Mouse (Mus musculus) c-Kit-negative CD71-positive TER-119-positive erythroid progenitor cells, embryonic 14.5 days (primary cell): ENCODE results near the gene Pskh1.
A peak's percentile ranks its signal among the peaks of the same experiment; 100 is the strongest.

Source experiments
- DNase-seq: peaks from one replicate; pipeline ENCODE4 v3.0.0-alpha.2; 2013; ENCODE audit warnings: low read depth, low spot score

Pskh1 gene

GRCm38 (mm10) chr8:105900180-105900940 is at the start of gene Pskh1:
TSS of gene Pskh1 (plus strand) at chr8:105900441.
- peak; percentile 80 for DNase-seq

- no peak for DNase-seq
These were observed 49.6 kb upstream of the Pskh1 start for GRCm38 (mm10) chr8:105850611-105851010.

- DNase-seq, result peak; percentile 78
These were observed 48.5 kb upstream of the Pskh1 start for GRCm38 (mm10) chr8:105851651-105852143.

GRCm38 (mm10) chr8:105852146-105852729 is 48.0 kb upstream of the Pskh1 start:
- DNase-seq, result no peak

DNA sequence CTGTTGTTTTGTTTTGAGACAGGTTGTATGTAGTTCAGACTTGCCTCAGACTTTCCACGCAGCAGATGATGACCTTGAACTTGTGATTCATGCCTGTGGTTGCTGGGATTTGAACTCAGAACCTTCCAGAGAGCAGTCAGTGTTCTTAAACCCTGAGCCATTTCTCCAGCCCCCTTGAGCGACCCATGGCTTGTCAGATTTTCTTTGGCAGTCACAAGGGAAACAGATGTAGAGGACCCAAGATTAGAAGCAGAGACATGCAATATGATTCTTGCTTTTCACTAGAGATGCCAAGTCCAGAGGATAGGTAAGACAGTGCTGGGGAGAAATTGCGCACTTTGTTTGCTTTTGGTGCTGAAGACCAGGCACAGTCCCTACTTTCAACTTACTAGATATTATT is 47.1 kb upstream of the Pskh1 start, which contains the start of gene Cenpt:
Cenpt (minus strand) TSS at position 101 of the 400 bp plus-strand sequence.
- DNase-seq, result no peak

DNA sequence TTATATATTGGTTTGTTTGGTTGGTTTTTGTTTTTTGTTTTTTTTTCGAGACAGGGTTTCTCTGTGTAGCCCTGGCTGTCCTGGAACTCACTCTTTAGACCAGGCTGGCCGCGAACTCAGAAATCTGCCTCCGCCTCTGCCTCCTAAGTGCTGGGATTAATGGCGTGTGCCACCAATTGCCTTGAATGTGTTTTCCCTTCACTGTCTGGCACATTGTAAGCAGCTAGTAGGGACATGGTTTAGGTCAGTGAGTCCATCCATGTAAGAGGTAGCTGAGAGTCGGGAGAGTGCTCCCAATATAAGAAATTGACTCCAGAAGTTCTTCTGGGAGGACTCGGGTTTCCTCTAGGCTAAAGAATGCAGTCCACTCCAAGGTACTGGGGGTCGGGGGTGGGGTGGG is 45.9 kb upstream of the Pskh1 start:
- DNase-seq, result no peak

- DNase-seq, result peak; percentile 92
These were observed 45.5 kb upstream of the Pskh1 start, which contains the start of gene Thap11 for GRCm38 (mm10) chr8:105854715-105855216. TSS of gene Thap11 (plus strand) at chr8:105855132.

DNA sequence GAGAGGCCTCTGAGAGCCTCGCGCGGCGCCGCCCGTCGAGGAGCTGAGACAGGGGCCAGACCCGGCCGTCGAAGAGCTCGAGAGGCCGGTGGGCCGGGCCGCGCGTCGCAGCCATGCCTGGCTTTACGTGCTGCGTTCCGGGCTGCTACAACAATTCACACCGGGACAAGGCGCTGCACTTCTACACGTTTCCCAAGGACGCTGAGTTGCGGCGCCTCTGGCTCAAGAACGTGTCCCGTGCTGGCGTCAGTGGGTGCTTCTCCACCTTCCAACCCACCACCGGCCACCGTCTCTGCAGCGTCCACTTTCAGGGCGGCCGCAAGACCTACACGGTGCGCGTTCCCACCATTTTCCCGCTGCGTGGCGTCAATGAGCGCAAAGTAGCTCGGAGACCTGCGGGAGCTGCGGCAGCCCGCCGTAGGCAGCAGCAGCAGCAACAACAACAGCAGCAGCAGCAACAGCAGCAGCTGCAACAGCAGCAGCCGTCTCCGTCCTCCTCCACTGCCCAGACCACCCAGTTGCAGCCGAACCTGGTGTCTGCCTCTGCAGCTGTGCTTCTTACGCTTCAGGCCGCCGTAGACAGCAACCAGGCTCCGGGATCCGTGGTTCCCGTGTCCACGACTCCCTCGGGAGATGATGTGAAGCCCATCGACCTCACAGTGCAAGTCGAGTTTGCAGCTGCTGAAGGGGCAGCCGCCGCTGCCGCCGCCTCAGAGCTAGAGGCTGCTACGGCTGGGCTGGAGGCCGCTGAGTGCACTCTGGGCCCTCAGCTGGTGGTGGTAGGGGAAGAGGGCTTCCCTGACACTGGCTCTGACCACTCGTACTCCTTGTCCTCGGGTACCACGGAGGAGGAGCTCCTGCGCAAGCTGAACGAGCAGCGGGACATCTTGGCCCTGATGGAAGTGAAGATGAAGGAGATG is 44.7 kb upstream of the Pskh1 start:
- DNase-seq, result no peak

GRCm38 (mm10) chr8:105856168-105856835 is 43.9 kb upstream of the Pskh1 start:
- DNase-seq, result no peak

DNA sequence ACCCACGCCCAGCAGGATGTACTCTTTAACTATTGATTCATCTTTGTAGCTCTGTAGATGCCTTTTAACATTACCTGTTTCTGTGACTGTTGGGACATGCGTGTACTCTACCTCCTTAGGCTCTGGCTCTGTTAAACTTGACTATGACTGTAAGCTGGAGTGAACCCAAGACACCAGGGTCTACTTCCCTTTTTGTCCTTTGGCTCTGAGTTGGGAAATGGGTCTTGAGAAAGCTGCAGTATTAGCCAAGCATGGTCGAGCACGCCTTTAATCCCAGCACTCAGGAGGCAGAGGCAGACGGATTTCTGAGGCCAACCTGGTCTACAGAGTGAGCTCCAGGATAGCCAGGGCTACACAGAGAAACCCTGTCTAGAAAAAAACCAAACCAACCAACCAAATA is 41.7 kb upstream of the Pskh1 start:
- DNase-seq, result no peak

DNA sequence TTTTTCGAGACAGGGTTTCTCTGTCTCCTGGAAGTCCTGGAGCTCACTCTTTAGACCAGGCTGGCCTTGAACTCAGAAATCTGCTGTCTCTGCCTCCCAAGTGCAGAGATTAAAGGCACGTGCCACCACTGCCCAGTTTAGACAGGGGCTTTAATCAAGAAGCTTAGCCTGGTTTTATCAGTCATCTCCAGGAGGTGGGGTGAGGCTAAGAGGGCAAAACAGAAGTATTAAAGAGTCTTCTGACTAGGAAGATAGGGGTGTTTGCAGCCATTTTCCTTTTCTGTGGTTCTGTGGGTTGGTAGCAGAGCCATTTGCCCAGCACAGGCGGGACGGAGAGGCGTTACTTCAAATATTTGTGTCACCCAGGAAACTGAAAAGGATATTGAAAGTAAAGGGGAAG is 40.9 kb upstream of the Pskh1 start:
- no peak for DNase-seq

DNA sequence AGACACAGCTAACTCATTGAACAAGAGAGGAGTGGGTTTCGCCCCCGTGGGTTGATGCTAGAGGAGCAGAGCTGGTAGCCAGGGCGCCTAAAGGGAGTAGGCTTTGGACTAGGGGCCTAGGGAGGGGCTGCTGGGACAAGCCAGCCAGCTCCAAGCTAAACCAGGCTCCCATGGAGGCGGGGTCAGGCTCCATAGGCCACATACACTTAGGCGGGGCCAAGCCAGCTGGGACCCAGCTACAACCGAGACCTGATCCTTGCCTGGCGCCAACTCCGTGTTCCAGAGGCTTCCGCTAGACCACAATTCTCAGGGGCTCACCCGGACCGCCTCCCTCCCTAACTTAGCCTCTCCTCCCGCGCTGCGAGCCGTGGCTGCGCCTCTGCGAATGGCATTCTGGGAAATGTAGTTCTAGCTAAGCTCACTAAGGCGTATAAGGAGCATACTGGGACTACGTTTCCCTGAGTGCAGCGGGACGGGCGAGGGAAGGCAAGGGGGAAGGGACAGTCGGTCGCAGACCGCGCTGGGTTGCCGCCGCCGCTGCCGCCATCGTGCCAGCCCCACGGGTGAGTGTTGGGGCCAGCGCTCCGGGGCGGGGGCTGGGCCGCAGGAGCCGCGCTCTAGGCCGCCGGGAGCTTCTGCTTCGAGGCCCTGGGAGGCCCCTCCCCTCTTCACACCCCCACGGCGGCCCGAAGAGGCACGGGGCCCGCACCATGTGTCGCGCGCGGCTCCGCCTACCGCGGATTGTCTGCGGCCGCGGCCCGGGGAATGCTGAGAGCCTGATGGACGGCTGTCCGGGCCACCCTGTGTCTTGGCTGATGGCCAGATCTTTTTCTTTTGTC is 39.9 kb upstream of the Pskh1 start, which contains the start of gene Nutf2:
Nutf2 (plus strand) TSS at position 438 of the 839 bp plus-strand sequence.
- DNase-seq, result peak; percentile 91

DNA sequence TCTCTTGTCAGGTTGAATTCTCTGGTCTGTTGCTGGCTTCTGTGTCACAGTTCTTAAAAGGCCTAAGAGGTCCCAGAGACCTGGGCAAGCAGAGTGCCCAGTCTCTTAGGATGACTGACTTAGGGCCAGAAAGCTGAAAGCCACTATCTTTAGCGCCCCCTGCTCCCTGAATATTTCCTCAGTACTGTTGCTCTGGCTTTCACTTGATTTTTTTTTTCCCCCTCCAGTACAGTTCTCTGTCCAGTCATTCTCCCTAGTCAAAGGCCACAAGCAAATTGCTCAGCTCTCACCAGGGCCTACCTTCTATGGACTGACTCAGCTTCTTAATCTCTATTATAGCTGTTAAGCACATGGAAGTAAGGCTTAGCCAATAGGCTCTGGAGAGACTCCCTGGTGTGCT is 38.3 kb upstream of the Pskh1 start:
- no peak for DNase-seq

- no peak for DNase-seq
These were observed 33.7 kb upstream of the Pskh1 start for GRCm38 (mm10) chr8:105866364-105867029.

DNA sequence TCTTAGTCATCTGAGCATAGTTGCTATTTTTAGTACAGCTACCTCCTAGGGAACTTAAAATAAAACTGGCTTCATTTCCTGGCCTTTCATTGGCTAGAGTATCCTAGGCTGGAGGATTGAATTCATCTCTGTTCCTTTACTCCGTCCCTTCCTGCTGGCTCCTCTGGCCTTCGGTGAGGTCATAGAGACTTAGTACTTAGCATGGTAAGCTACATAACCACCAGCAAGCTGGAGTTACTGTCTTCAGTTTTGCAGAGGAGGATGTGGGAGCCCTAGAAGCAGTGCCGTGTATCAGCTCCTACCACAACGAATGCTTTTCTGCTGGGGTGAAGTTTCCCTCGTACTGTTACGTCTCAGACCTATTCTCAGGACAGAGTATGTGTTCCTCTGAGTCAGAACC is 25.9 kb upstream of the Pskh1 start:
- no peak for DNase-seq

GRCm38 (mm10) chr8:105880754-105881520 is 19.3 kb upstream of the Pskh1 start, which contains the start of gene Edc4:
TSS of gene Edc4 (plus strand) at chr8:105880881.
- DNase-seq, result peak; percentile 77

GRCm38 (mm10) chr8:105889756-105890465 is 10.3 kb upstream of the Pskh1 start:
- DNase-seq, result no peak

DNA sequence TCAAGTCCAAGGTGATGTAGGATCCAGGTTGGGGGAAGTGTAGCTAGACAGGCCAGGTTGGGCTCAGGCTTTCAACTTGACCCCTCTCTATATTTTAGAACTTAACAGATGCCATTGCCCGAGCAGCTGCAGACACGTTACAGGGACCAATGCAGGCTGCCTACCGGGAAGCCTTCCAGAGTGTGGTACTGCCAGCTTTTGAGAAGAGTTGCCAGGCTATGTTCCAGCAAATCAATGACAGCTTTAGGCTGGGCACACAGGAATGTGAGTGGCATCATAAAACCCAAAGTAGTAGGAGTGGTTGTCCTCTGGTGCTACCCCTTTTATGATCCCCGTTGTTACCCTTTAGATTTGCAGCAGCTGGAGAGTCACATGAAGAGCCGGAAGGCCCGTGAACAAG is 9.4 kb upstream of the Pskh1 start:
- no peak for DNase-seq
